Mouse (Mus musculus): ENCODE data around the gene Lat2.
"Not testable (repeated sequence)": the region's sequence is repeated elsewhere in the genome, so short reads cannot be mapped to it uniquely, and the experiment has no call there.

Gene Lat2

GRCm38 (mm10) chr5:134614802-134615201 lies at the start of gene Lat2:
Gene Lat2, minus strand, starts transcription at chr5:134615025.
- in situ Hi-C loops (cut with MboI; ENCODE audit: unreplicated experiment in 2 of 2) = loop anchor here (5.0 to 10.0 kb wide), 5 partner anchors 33 to 430 kb away; partner anchors contain the start of genes Gtf2ird2 (in 2 of the 2) and Rfc2 (in 2 of the 2)

- in situ Hi-C loops (cut with MboI; ENCODE audit: unreplicated experiment in 2 of 2) = no loop called here
These were observed 41.9 kb upstream of the Lat2 start for GRCm38 (mm10) chr5:134656708-134657107.

GRCm38 (mm10) chr5:134652015-134652414 lies 37.2 kb upstream of the Lat2 start:
- in situ Hi-C loops (cut with MboI; ENCODE audit: unreplicated experiment in 2 of 2) = no loop called here

GRCm38 (mm10) chr5:134650926-134651325 lies 36.1 kb upstream of the Lat2 start:
- in situ Hi-C loops (cut with MboI; ENCODE audit: unreplicated experiment in 2 of 2) = no loop called here

- in situ Hi-C loops (cut with MboI; ENCODE audit: unreplicated experiment in 2 of 2) = not testable (repeated sequence)
These were observed 34.2 kb upstream of the Lat2 start for GRCm38 (mm10) chr5:134648976-134649375.

GRCm38 (mm10) chr5:134647394-134647793 lies 32.6 kb upstream of the Lat2 start:
- in situ Hi-C loops (cut with MboI; ENCODE audit: unreplicated experiment in 2 of 2) = no loop called here

GRCm38 (mm10) chr5:134646461-134646860 lies 31.6 kb upstream of the Lat2 start:
- in situ Hi-C loops (cut with MboI; ENCODE audit: unreplicated experiment in 2 of 2) = no loop called here

GRCm38 (mm10) chr5:134644643-134645118 lies 29.9 kb upstream of the Lat2 start:
- in situ Hi-C loops (cut with MboI; ENCODE audit: unreplicated experiment in 2 of 2) = no loop called here

- in situ Hi-C loops (cut with MboI; ENCODE audit: unreplicated experiment in 2 of 2) = no loop called here
These were observed 29.3 kb upstream of the Lat2 start for GRCm38 (mm10) chr5:134644121-134644520.

- in situ Hi-C loops (cut with MboI; ENCODE audit: unreplicated experiment in 2 of 2) = no loop called here
These were observed 25.5 kb upstream of the Lat2 start for GRCm38 (mm10) chr5:134640371-134640770.

- in situ Hi-C loops (cut with MboI; ENCODE audit: unreplicated experiment in 2 of 2) = loop anchor here (5.0 to 10.0 kb wide), 2 partner anchors 48 to 464 kb away; partner anchors contain the start of genes Limk1 (in 2 of the 2) and Rcc1l (in 1 of the 2)
These were observed 24.5 kb upstream of the Lat2 start, which contains the start of gene Eif4h for GRCm38 (mm10) chr5:134639269-134639682. Gene Eif4h, minus strand, starts transcription at chr5:134639490.

GRCm38 (mm10) chr5:134638461-134639268 lies 23.8 kb upstream of the Lat2 start:
- in situ Hi-C loops (cut with MboI; ENCODE audit: unreplicated experiment in 2 of 2) = loop anchor here (5.0 to 10.0 kb wide), 2 partner anchors 49 to 464 kb away; partner anchors contain the start of genes Limk1 (in 2 of the 2) and Rcc1l (in 1 of the 2)

GRCm38 (mm10) chr5:134637820-134638367 lies 23.1 kb upstream of the Lat2 start:
- in situ Hi-C loops (cut with MboI; ENCODE audit: unreplicated experiment in 2 of 2) = loop anchor here (5.0 to 10.0 kb wide), 2 partner anchors 49 to 463 kb away; partner anchors contain the start of genes Limk1 (in 2 of the 2) and Rcc1l (in 1 of the 2)

- in situ Hi-C loops (cut with MboI; ENCODE audit: unreplicated experiment in 2 of 2) = loop anchor here in 1 of 2 experiments (10.0 kb wide), 1 partner anchor 458 kb away; the partner anchor contains the start of gene Rcc1l
These were observed 18.0 kb upstream of the Lat2 start for GRCm38 (mm10) chr5:134632841-134633240.

- in situ Hi-C loops (cut with MboI; ENCODE audit: unreplicated experiment in 2 of 2) = loop anchor here in 1 of 2 experiments (10.0 kb wide), 1 partner anchor 456 kb away; the partner anchor contains the start of gene Rcc1l
These were observed 16.0 kb upstream of the Lat2 start for GRCm38 (mm10) chr5:134630835-134631234.

GRCm38 (mm10) chr5:134629508-134629907 lies 14.7 kb upstream of the Lat2 start:
- in situ Hi-C loops (cut with MboI; ENCODE audit: unreplicated experiment in 2 of 2) = no loop called here

GRCm38 (mm10) chr5:134622069-134622468 lies 7.2 kb upstream of the Lat2 start:
- in situ Hi-C loops (cut with MboI; ENCODE audit: unreplicated experiment in 2 of 2) = no loop called here

GRCm38 (mm10) chr5:134621099-134621640 lies 6.3 kb upstream of the Lat2 start:
- in situ Hi-C loops (cut with MboI; ENCODE audit: unreplicated experiment in 2 of 2) = no loop called here

- in situ Hi-C loops (cut with MboI; ENCODE audit: unreplicated experiment in 2 of 2) = no loop called here
These were observed 5.6 kb upstream of the Lat2 start for GRCm38 (mm10) chr5:134620457-134620856.

GRCm38 (mm10) chr5:134617071-134617470 lies 2.2 kb upstream of the Lat2 start:
- in situ Hi-C loops (cut with MboI; ENCODE audit: unreplicated experiment in 2 of 2) = loop anchor here (5.0 to 10.0 kb wide), 5 partner anchors 35 to 432 kb away; partner anchors contain the start of genes Gtf2ird2 (in 2 of the 2) and Rfc2 (in 2 of the 2)
